Mouse (Mus musculus): ENCODE measurements around the gene Jmjd1c. TPM values are rescaled to one million over a fixed set of nuclear protein-coding genes. Genes with fewer than 3 reads are reported as not detected.

Jmjd1c gene
- polyA plus RNA-seq, 1 experiment: 6.2 TPM

GRCm38 (mm10) chr10:67094922-67095321 is 1.0 kb upstream of the Jmjd1c start:
- Histone ChIP-seq H3K79me2 (ENCODE audit: control insufficient read depth, insufficient read depth) (peaks cover 94% of the 10 kb centered on the region), H3K4me3 (ENCODE audit: insufficient read depth, poor library complexity, severe bottlenecking) (no peak overlapping the region), H3K27me3 (ENCODE audit: control insufficient read depth, insufficient read depth, insufficient read length) (no peaks in the 10 kb centered on the region), H3K79me3 (ENCODE audit: low read depth) (peaks cover 58% of the 10 kb centered on the region), H3ac (ENCODE audit: control insufficient read depth, insufficient read length, low read depth) (no peak overlapping the region), H3K36me3 (ENCODE audit: control insufficient read depth, insufficient read depth) (peaks cover 6% of the 10 kb centered on the region)
- TF ChIP-seq CEBPB (IDR thresholded peaks at IDR 0.05; ENCODE audit: low read depth) (no peak), MYOD1 (IDR thresholded peaks at IDR 0.05; ENCODE audit: control insufficient read depth, insufficient read length, low read depth) (no peak), CTCF (IDR thresholded peaks at IDR 0.05; ENCODE audit: control insufficient read depth, insufficient read depth, insufficient read length) (no peak), USF1 (IDR thresholded peaks at IDR 0.05; ENCODE audit: low read depth) (no peak), MAX (IDR thresholded peaks at IDR 0.05) (no peak), MYOG (IDR thresholded peaks at IDR 0.05; ENCODE audit: control insufficient read depth, extremely low read depth, insufficient read length) (no peak)

GRCm38 (mm10) chr10:67096621-67097436 is 904 bp downstream of the Jmjd1c start, which contains the start of gene Reep3:
TSS of gene Reep3 (minus strand) at chr10:67096945.
- Histone ChIP-seq H3K27me3 (ENCODE audit: control insufficient read depth, insufficient read depth, insufficient read length) (no peaks in the 10 kb centered on the region), H3ac (ENCODE audit: control insufficient read depth, insufficient read length, low read depth) (peak within 1 kb of the TSS; percentile 99), H3K36me3 (ENCODE audit: control insufficient read depth, insufficient read depth) (peaks cover 9% of the 10 kb centered on the region), H3K4me3 (ENCODE audit: insufficient read depth, poor library complexity, severe bottlenecking) (peak within 1 kb of the TSS; percentile 71), H3K79me3 (ENCODE audit: low read depth) (peaks cover 69% of the 10 kb centered on the region), H3K79me2 (ENCODE audit: control insufficient read depth, insufficient read depth) (peaks cover 98% of the 10 kb centered on the region)
- TF ChIP-seq CTCF (IDR thresholded peaks at IDR 0.05; ENCODE audit: control insufficient read depth, insufficient read depth, insufficient read length) (no peak), MYOG (IDR thresholded peaks at IDR 0.05; ENCODE audit: control insufficient read depth, extremely low read depth, insufficient read length) (no peak), MAX (IDR thresholded peaks at IDR 0.05) (peak; percentile 36), USF1 (IDR thresholded peaks at IDR 0.05; ENCODE audit: low read depth) (no peak)

- Histone ChIP-seq H3K4me3 (ENCODE audit: insufficient read depth, poor library complexity, severe bottlenecking) (peak overlapping the region; percentile 71), H3K36me3 (ENCODE audit: control insufficient read depth, insufficient read depth) (peaks cover 10% of the 10 kb centered on the region), H3K79me2 (ENCODE audit: control insufficient read depth, insufficient read depth) (peaks cover 98% of the 10 kb centered on the region), H3ac (ENCODE audit: control insufficient read depth, insufficient read length, low read depth) (peak overlapping the region; percentile 70), H3K27me3 (ENCODE audit: control insufficient read depth, insufficient read depth, insufficient read length) (no peaks in the 10 kb centered on the region), H3K79me3 (ENCODE audit: low read depth) (peaks cover 70% of the 10 kb centered on the region)
- no peak for TF ChIP-seq MAX (IDR thresholded peaks at IDR 0.05)
- no peak for TF ChIP-seq MYOG (IDR thresholded peaks at IDR 0.05; ENCODE audit: control insufficient read depth, extremely low read depth, insufficient read length)
- no peak for TF ChIP-seq CEBPB (IDR thresholded peaks at IDR 0.05; ENCODE audit: low read depth)
- no peak for TF ChIP-seq FOSL1 (IDR thresholded peaks at IDR 0.05; ENCODE audit: insufficient read depth, low read length, poor library complexity, severe bottlenecking)
Observed at GRCm38 (mm10) chr10:67097437-67098150, 1.7 kb downstream of the Jmjd1c start.

- Histone ChIP-seq H3K79me2 (ENCODE audit: control insufficient read depth, insufficient read depth) (peaks cover 98% of the 10 kb centered on the region), H3K27me3 (ENCODE audit: control insufficient read depth, insufficient read depth, insufficient read length) (no peaks in the 10 kb centered on the region), H3K4me3 (ENCODE audit: insufficient read depth, poor library complexity, severe bottlenecking) (peak overlapping the region; percentile 71), H3K36me3 (ENCODE audit: control insufficient read depth, insufficient read depth) (peaks cover 5% of the 10 kb centered on the region), H3K79me3 (ENCODE audit: low read depth) (peaks cover 75% of the 10 kb centered on the region), H3ac (ENCODE audit: control insufficient read depth, insufficient read length, low read depth) (no peak overlapping the region)
- TF ChIP-seq FOSL1 (IDR thresholded peaks at IDR 0.05; ENCODE audit: insufficient read depth, low read length, poor library complexity, severe bottlenecking) (no peak), MYOD1 (IDR thresholded peaks at IDR 0.05; ENCODE audit: control insufficient read depth, insufficient read length, low read depth) (peak; percentile 18)
Observed at GRCm38 (mm10) chr10:67098408-67099050, 2.6 kb downstream of the Jmjd1c start.

GRCm38 (mm10) chr10:67099183-67099929 is 3.4 kb downstream of the Jmjd1c start:
- Histone ChIP-seq H3K36me3 (ENCODE audit: control insufficient read depth, insufficient read depth) (peaks cover 5% of the 10 kb centered on the region), H3K79me3 (ENCODE audit: low read depth) (peaks cover 80% of the 10 kb centered on the region), H3K4me3 (ENCODE audit: insufficient read depth, poor library complexity, severe bottlenecking) (no peak overlapping the region), H3ac (ENCODE audit: control insufficient read depth, insufficient read length, low read depth) (no peak overlapping the region), H3K27me3 (ENCODE audit: control insufficient read depth, insufficient read depth, insufficient read length) (no peaks in the 10 kb centered on the region), H3K79me2 (ENCODE audit: control insufficient read depth, insufficient read depth) (peaks cover 98% of the 10 kb centered on the region)
- TF ChIP-seq CTCF (IDR thresholded peaks at IDR 0.05; ENCODE audit: control insufficient read depth, insufficient read depth, insufficient read length): no peak
- TF ChIP-seq MYOD1 (IDR thresholded peaks at IDR 0.05; ENCODE audit: control insufficient read depth, insufficient read length, low read depth): no peak
- TF ChIP-seq CEBPB (IDR thresholded peaks at IDR 0.05; ENCODE audit: low read depth): no peak
- no peak for TF ChIP-seq USF1 (IDR thresholded peaks at IDR 0.05; ENCODE audit: low read depth)
- TF ChIP-seq MAX (IDR thresholded peaks at IDR 0.05): no peak
- TF ChIP-seq MYOG (IDR thresholded peaks at IDR 0.05; ENCODE audit: control insufficient read depth, extremely low read depth, insufficient read length): no peak
- TF ChIP-seq FOSL1 (IDR thresholded peaks at IDR 0.05; ENCODE audit: insufficient read depth, low read length, poor library complexity, severe bottlenecking): no peak
